Mouse (Mus musculus): ENCODE results near the gene Sdc4. TPM values are rescaled to one million over a fixed set of nuclear protein-coding genes. Genes with fewer than 3 reads are reported as not detected.
A peak's percentile ranks its signal among the peaks of the same experiment; 100 is the strongest.

Gene Sdc4
- polyA plus RNA-seq, 1 experiment from 2014 or later: 55.0 TPM

DNA sequence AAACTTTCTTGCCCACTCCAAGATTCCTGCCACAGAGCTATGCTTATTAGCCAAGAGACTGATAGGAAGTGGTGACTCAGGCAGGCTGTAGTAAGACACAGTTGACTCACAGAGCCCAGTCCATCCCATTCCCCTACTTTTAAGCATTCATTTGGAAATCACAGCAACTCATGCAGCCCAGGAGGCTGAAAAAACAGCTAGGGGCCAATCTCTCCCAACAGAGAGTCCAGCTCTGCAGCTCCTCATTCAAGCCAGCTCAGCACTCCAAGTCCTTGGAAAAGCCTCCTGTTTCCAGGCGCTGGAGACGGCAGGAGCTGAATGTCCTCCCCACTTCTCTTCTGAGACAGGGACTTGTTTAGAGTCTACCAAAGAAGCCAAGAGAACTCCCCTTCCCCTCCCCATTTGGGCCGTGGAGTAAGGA, 4.7 kb downstream of the Sdc4 start:
- Histone ChIP-seq H3K36me3 (replicated peaks) (no peaks in the 10 kb centered on the region), H3K9ac (no peak overlapping the region), H3K4me3 (replicated peaks) (no peak overlapping the region), H3K4me2 (peak overlapping the region; percentile 45), H3K27me3 (peaks cover 50% of the 10 kb centered on the region), H3K9me3 (replicated peaks) (no peaks in the 10 kb centered on the region), H3K27ac (replicated peaks) (no peak overlapping the region), H3K4me1 (replicated peaks) (peaks cover 12% of the 10 kb centered on the region)
- 39% methylated on average over 3 of the region's 3 CpGs for WGBS (ENCODE audit: insufficient replicate concordance)
- ATAC-seq (ENCODE audit: insufficient read depth): no peak

DNA sequence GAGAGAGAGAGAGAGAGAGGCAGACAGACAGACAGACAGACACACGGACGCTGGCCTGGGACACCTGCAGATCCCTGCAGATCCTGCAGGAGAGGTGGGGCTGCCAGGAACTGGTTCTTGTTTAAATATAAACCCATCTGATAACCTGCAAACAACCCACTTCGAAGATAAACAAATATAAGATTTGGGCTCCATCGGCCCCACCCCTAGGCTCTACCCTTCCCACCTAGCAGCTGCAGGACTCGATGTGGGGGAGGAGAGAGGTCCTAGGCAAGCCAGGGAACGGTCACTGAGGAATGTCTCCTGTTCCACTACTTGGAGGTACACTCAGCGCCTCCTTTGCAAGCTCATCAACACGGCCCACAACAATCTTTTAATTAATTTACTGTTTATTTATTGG, 5.4 kb downstream of the Sdc4 start:
- Histone ChIP-seq H3K9ac (no peak overlapping the region), H3K27ac (replicated peaks) (no peak overlapping the region), H3K4me1 (replicated peaks) (peaks cover 12% of the 10 kb centered on the region), H3K4me2 (peak overlapping the region; percentile 45), H3K9me3 (replicated peaks) (no peaks in the 10 kb centered on the region), H3K27me3 (peaks cover 43% of the 10 kb centered on the region), H3K36me3 (replicated peaks) (no peaks in the 10 kb centered on the region), H3K4me3 (replicated peaks) (no peak overlapping the region)
- ATAC-seq (ENCODE audit: insufficient read depth): 0 out of 2 replicates have a peak, but pooled peaks have one; percentile 2
- WGBS (ENCODE audit: insufficient replicate concordance): 43% methylated on average over 8 of the region's 8 CpGs

DNA sequence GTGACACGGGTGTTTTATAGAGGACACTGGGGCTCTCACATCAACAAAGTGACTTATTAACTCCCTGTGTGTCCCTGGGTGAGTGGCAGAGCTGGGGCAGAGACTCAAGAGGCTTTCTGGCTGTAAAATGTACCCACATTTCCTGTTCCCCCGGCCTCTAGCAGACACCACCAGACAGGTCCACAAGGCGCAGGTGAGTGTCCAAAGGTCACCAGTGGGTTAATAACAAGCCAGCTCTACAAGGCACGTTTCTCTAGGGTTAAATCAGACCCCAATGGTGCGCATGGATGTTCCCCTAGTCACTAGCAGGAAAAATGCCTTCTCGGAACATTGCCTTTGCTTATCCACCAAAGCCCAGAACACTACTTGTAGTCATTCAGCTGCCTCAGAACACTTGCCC, 6.0 kb downstream of the Sdc4 start:
- Histone ChIP-seq H3K9ac (no peak overlapping the region), H3K4me2 (peak overlapping the region; percentile 45), H3K36me3 (replicated peaks) (no peaks in the 10 kb centered on the region), H3K27ac (replicated peaks) (peak overlapping the region; percentile 71), H3K27me3 (peaks cover 38% of the 10 kb centered on the region), H3K4me3 (replicated peaks) (no peak overlapping the region), H3K4me1 (replicated peaks) (peaks cover 12% of the 10 kb centered on the region), H3K9me3 (replicated peaks) (no peaks in the 10 kb centered on the region)
- 36% methylated on average over 6 of the region's 6 CpGs for WGBS (ENCODE audit: insufficient replicate concordance)
- no peak for ATAC-seq (ENCODE audit: insufficient read depth)

DNA sequence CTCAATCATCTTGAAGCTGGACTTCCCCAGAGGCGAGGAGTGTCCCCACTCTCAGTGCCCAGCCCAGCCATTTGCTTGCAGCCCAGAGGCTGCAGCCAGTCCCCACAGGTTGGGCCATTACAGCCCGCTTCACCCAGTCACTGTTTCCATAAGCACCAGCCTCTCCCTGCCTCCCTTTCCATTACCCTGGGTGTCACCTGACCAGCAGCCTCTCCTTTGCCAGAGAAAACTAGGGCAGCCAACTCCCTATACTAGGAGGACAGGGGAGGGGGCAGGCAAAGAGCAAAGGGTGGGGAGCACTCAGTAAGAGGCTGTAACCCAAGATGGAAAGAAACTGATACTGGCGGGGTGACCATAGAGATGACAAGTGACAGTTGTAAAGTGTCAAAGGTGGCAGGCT, 6.7 kb downstream of the Sdc4 start:
- Histone ChIP-seq H3K36me3 (replicated peaks) (no peaks in the 10 kb centered on the region), H3K4me2 (peak overlapping the region; percentile 45), H3K4me3 (replicated peaks) (no peak overlapping the region; the same call in 1 of the 2 replicates), H3K27ac (replicated peaks) (peak overlapping the region; percentile 71), H3K9me3 (replicated peaks) (no peaks in the 10 kb centered on the region), H3K4me1 (replicated peaks) (peaks cover 12% of the 10 kb centered on the region), H3K27me3 (peaks cover 33% of the 10 kb centered on the region), H3K9ac (peak overlapping the region; percentile 8; the same call in 1 of the 2 replicates)
- ATAC-seq (ENCODE audit: insufficient read depth): peak; percentile 33
- 36% methylated on average over 3 of the region's 3 CpGs for WGBS (ENCODE audit: insufficient replicate concordance)

DNA sequence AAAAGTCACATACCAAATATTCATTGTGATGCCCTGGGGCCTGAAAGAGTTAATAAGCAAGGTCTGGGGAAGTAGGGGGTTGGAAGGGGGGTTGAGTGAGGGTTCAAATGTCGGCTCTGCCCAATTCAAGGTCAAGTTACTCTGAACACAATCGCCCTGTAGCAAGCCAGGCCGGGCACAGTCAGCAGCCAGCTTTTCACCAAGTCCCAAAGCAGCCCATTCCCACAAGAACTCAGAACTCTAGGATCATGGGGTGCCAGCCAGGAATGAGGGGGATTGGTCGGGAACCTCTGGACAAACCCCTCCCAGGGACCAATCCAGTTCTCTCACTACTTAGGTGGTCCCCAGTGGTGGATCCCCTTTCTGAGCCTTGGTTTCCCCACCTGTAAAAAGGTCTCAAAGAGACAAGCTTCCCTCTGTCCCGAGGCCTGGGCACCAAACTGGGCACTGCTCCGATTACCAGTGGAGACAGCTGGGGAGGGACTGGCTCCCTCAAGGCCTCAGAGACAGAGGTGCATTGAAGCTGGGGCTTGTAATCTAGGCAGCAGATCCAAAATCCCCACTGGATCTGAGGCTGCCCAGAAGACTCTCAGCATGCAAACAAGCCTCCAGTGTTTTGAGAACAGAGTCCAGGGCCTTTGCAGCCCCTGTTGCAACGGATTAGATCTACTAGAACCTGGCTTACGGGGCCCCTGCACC, 7.3 kb downstream of the Sdc4 start:
- no peaks in the 10 kb centered on the region for H3K36me3 ChIP-seq (replicated peaks)
- H3K4me1 ChIP-seq (replicated peaks): peaks cover 17% of the 10 kb centered on the region
- peaks cover 32% of the 10 kb centered on the region for H3K27me3 ChIP-seq
- ATAC-seq (ENCODE audit: insufficient read depth): no peak
- no peaks in the 10 kb centered on the region for H3K9me3 ChIP-seq (replicated peaks)
- peak overlapping the region; percentile 71 for H3K27ac ChIP-seq (replicated peaks)
- WGBS (ENCODE audit: insufficient replicate concordance): 16% methylated on average over 8 of the region's 8 CpGs
- peak overlapping the region; percentile 45 for H3K4me2 ChIP-seq
- H3K9ac ChIP-seq: peak overlapping the region; percentile 8; the same call in 1 of the 2 replicates
- H3K4me3 ChIP-seq (replicated peaks): no peak overlapping the region; the same call in 1 of the 2 replicates

DNA sequence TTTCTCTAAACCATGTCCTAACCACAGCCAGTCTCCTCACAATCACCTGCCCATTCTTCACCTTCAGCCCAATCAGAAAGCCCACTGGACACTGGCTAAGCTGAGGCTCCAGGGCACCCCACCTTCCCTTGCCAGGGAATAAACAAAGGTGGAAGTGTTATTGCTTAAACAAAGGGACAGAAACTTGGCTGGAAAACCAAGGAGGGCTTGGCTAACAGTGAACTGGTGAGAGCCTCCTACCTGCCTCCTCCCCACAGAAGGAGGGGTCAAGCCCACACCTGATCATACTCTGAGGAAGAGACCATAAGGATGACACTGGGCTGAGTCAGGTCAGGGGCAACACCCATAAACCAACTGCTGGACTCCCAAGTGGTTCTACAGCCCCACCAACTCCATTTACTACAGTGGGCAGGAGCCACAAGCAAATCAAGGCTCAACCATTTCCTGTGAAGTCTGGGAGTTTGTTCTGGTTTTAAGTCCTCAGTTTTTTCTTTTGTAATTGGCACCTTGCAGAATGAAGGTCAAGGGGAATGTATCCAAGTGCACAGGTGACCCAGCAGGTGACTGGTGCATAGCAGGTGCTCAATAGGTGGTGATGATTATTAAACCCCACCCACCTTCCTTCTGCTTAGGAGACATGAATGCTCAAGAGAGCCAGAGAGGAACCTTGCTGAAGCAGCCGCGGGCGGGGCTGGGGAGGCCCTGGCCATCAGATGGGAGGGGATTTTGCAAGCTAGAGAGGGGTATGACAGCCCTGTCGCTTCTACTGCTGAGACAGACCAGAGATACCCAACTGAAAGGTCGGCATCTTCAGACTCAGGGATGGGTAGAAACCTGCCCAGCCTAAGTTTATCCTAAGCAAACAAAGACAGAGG, 8.2 kb downstream of the Sdc4 start:
- H3K9me3 ChIP-seq (replicated peaks): no peaks in the 10 kb centered on the region
- peaks cover 23% of the 10 kb centered on the region for H3K27me3 ChIP-seq
- H3K36me3 ChIP-seq (replicated peaks): no peaks in the 10 kb centered on the region
- no peak for ATAC-seq (ENCODE audit: insufficient read depth)
- no peak overlapping the region for H3K4me3 ChIP-seq (replicated peaks)
- H3K27ac ChIP-seq (replicated peaks): 0 out of 2 replicates have a peak overlapping the region, but pooled peaks have one; percentile 2
- H3K9ac ChIP-seq: no peak overlapping the region
- peaks cover 16% of the 10 kb centered on the region for H3K4me1 ChIP-seq (replicated peaks)
- H3K4me2 ChIP-seq: peak overlapping the region; percentile 14; the same call in 1 of the 2 replicates
- 11% methylated on average over 5 of the region's 5 CpGs for WGBS (ENCODE audit: insufficient replicate concordance)

DNA sequence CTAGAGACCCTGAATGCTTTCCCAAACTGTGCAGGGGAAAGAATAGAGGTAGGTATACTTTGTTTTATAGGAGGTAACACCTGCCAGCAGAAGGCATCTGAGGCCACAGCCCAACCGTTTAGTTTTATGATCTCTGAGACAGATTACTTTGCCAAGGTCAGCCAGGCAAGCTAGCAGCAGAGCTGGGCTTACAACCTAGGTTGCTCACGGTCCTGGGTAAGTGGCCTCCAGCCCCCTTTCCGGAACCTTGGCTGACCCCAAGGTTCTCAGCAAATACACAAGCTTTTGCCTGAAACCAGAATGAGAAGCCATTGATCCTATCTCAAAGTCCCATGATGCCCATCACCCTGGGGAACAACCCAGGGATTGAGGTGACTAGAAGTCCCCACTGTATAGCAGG, 9.0 kb downstream of the Sdc4 start:
- WGBS (ENCODE audit: insufficient replicate concordance): 38% methylated on average over 3 of the region's 3 CpGs
- no peak for ATAC-seq (ENCODE audit: insufficient read depth)
- peaks cover 20% of the 10 kb centered on the region; the same call in 1 of the 2 replicates for H3K27me3 ChIP-seq
- H3K27ac ChIP-seq (replicated peaks): 0 out of 2 replicates have a peak overlapping the region, but pooled peaks have one; percentile 2
- H3K9me3 ChIP-seq (replicated peaks): no peaks in the 10 kb centered on the region
- no peak overlapping the region for H3K9ac ChIP-seq
- no peak overlapping the region for H3K4me3 ChIP-seq (replicated peaks)
- H3K4me2 ChIP-seq: peak overlapping the region; percentile 13; the same call in 1 of the 2 replicates
- H3K4me1 ChIP-seq (replicated peaks): peaks cover 11% of the 10 kb centered on the region
- no peaks in the 10 kb centered on the region for H3K36me3 ChIP-seq (replicated peaks)

DNA sequence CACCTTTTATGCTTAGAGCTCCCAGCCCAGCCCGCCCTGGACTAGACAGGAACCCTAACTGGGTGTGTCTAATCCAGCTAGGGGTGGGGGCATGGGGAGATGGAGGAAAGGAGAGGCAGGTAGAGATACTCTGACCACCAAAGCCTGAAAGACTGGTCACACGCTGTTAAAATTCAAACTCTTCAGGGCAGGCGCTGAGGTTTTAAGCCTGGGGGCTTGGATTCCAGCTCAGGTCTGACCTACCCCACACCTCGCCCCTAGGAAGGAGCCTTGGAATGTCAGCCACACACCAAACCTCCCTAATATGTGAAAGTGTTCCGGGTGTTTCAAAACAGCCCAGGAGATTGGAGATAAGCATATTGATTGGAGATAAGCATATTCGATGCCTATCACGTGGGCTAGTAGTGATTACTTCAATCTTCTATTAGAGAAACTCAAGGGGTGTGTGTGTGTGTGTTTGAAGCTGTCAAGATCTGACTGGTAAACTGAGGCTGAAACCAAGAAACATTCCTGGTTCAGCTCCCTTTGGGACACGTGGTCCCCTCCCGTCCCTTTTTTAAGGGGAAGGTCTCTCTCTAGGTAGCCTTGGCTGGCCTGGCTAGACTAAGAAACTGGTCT, 10.3 kb downstream of the Sdc4 start:
- Histone ChIP-seq H3K4me3 (replicated peaks) (no peak overlapping the region), H3K27ac (replicated peaks) (peak overlapping the region; percentile 81), H3K27me3 (peaks cover 31% of the 10 kb centered on the region; the same call in 1 of the 2 replicates), H3K4me2 (peak overlapping the region; percentile 46), H3K36me3 (replicated peaks) (peaks cover 9% of the 10 kb centered on the region; the same call in 1 of the 2 replicates), H3K9me3 (replicated peaks) (no peaks in the 10 kb centered on the region), H3K9ac (no peak overlapping the region), H3K4me1 (replicated peaks) (peaks cover 11% of the 10 kb centered on the region)
- no peak for ATAC-seq (ENCODE audit: insufficient read depth)
- WGBS (ENCODE audit: insufficient replicate concordance): 47% methylated on average over 9 of the region's 9 CpGs

DNA sequence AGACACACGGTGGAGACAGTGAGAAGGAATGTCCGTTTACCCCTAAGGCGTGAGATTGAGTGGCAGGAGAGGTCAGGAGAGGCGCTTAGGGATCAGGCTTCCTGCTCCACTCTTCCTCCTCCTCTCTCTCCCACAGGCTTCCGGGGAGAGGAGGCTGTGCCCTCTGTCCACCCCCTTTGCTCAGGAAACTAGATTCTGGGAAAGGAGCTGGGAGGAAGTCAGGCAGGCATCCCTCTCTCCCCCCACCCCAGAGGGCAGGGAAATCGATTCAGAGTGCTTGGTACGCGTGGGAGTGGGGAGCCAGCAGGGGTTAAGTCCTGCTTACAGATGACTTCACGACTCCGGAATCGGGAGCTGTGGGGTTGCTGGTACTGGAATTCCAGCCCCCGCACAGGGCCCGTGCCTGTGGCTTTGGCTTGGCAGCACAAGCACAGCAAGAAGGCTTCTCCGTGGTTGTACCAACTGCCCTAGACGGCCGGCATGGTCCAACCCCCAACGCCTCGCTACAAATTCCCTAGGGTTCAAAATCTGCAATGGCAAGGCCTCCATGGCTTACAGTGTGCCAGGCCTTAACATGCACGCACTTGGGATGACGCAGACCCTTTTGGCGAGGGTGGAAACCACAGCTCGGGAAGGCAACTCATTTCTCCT, 11.0 kb downstream of the Sdc4 start:
- H3K27ac ChIP-seq (replicated peaks): peak overlapping the region; percentile 81
- ATAC-seq (ENCODE audit: insufficient read depth): peak; percentile 4; the same call in 1 of the 2 replicates
- H3K9me3 ChIP-seq (replicated peaks): no peaks in the 10 kb centered on the region
- 22% methylated on average over 22 of the region's 22 CpGs for WGBS (ENCODE audit: insufficient replicate concordance)
- peaks cover 15% of the 10 kb centered on the region; the same call in 1 of the 2 replicates for H3K36me3 ChIP-seq (replicated peaks)
- peak overlapping the region; percentile 2; the same call in 1 of the 2 replicates for H3K4me3 ChIP-seq (replicated peaks)
- peaks cover 11% of the 10 kb centered on the region for H3K4me1 ChIP-seq (replicated peaks)
- peaks cover 31% of the 10 kb centered on the region; the same call in 1 of the 2 replicates for H3K27me3 ChIP-seq
- H3K4me2 ChIP-seq: peak overlapping the region; percentile 46
- H3K9ac ChIP-seq: no peak overlapping the region

DNA sequence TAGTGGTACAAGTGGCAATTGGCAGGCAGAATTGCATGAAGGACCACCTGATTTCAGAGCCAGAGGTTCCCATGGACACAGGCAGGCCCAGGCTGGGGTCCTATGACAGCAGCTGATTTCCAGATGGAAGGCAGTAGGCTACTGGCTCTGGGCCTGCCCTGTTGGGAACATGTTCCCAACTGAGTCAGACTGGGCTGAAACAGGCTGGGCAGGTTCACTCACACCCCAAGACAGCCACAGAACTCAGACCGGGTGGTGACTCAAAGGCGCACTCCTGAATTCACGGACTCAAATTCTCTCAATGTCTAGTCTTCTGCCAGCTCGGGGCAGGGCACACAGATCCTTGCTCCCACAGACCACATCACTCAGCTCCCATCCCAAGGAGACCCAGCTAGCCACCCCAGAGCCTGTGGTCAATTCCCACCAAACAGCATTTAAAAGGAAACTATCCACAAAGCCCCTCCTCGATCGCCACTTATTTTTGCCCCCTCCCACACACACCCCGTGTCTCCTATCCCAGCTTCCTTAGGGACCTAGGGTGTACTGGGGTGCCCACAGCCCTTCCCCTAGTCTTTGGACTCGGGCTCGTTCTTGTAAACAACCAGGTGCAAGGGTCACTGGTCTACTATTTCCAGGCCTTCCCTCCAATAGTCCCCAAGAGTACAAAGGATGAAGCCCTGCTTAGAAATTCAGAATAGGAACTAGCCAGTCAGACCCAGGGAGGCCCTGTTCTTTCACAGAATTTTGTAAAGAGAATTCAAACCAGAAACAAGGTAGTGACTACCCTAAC, 11.8 kb downstream of the Sdc4 start:
- Histone ChIP-seq H3K27ac (replicated peaks) (peak overlapping the region; percentile 81), H3K4me3 (replicated peaks) (no peak overlapping the region), H3K9me3 (replicated peaks) (no peaks in the 10 kb centered on the region), H3K9ac (no peak overlapping the region), H3K4me2 (peak overlapping the region; percentile 46), H3K27me3 (peaks cover 29% of the 10 kb centered on the region; the same call in 1 of the 2 replicates), H3K36me3 (replicated peaks) (peaks cover 21% of the 10 kb centered on the region; the same call in 1 of the 2 replicates), H3K4me1 (replicated peaks) (peaks cover 11% of the 10 kb centered on the region)
- WGBS (ENCODE audit: insufficient replicate concordance): 46% methylated on average over 9 of the region's 9 CpGs
- ATAC-seq (ENCODE audit: insufficient read depth): peak; percentile 61

Measured in liver, embryonic 15.5 days (tissue).